Mouse (Mus musculus) neural tube, embryonic 12.5 days (tissue): ENCODE data around the gene Prdm16. TPM values are rescaled to one million over a fixed set of nuclear protein-coding genes. Genes with fewer than 3 reads are reported as not detected.

Experiments used
- ATAC-seq: fragments of 200-750 bp; cut with Nextera tagmentation; 2 replicates; pipeline ENCODE4 v1.8.0; 2017; ENCODE audit warnings: low read depth, mild to moderate bottlenecking, moderate TSS enrichment, moderate library complexity; ENCODE audit not compliant: low FRiP score
- H3K27ac ChIP-seq: fragments of 300-500 bp; sonication (generic); 2 replicates; pipeline ENCODE4 v1.5.1; 2016
- H3K27me3 ChIP-seq: fragments of 300-500 bp; sonication (generic); replicated peaks from 2 replicates; pipeline ENCODE4 v1.6.1; 2016; ENCODE audit warnings: mild to moderate bottlenecking
- H3K36me3 ChIP-seq: fragments of 300-500 bp; sonication (generic); 2 replicates; pipeline ENCODE4 v1.6.1; 2016; ENCODE audit warnings: mild to moderate bottlenecking
- H3K4me1 ChIP-seq: fragments of 300-500 bp; sonication (generic); 2 replicates; pipeline ENCODE4 v1.6.1; 2016
- H3K4me2 ChIP-seq: fragments of 300-500 bp; sonication (generic); replicated peaks from 2 replicates; pipeline ENCODE4 v1.6.1; 2016; ENCODE audit warnings: mild to moderate bottlenecking
- H3K4me3 ChIP-seq: fragments of 300-500 bp; sonication (generic); 2 replicates; pipeline ENCODE4 v1.5.1; 2016
- H3K9ac ChIP-seq: fragments of 300-500 bp; sonication (generic); 2 replicates; pipeline ENCODE4 v1.6.1; 2016; ENCODE audit warnings: mild to moderate bottlenecking
- H3K9me3 ChIP-seq: fragments of 300-500 bp; sonication (generic); 2 replicates; pipeline ENCODE4 v1.6.1; 2016; ENCODE audit warnings: mild to moderate bottlenecking
- WGBS: fragments of 180-500 bp; shearing (Covaris S2); methylation state at CpG from one replicate; pipeline ENCODE4 v1.1.7; 2016; 5-methylcytosine and 5-hydroxymethylcytosine counted together
- polyA plus RNA-seq: library from polyadenylated mRNA; unstranded; fragments of >200 nt; fragmentation: Nextera tagmentation; extraction: Ambion mirVana; gene quantifications from 2 replicates; pipeline ENCODE4 v1.2.1, GENCODE M21; 2016

Gene Prdm16
- polyA plus RNA-seq, 1 experiment from 2014 or later = 12.9 TPM

GRCm38 (mm10) chr4:154273000-154273399 is 363.7 kb downstream of the Prdm16 start:
- no peaks in the 10 kb centered on the region for H3K9me3 ChIP-seq
- H3K4me3 ChIP-seq = no peak overlapping the region
- ATAC-seq = no peak
- no peaks in the 10 kb centered on the region for H3K4me1 ChIP-seq
- WGBS = 65% methylated on average over 3 of the region's 3 CpGs
- H3K27ac ChIP-seq = no peak overlapping the region
- no peak overlapping the region for H3K9ac ChIP-seq
- H3K36me3 ChIP-seq = peaks cover 11% of the 10 kb centered on the region; the same call in 1 of the 2 replicates
- no peak overlapping the region for H3K4me2 ChIP-seq
- H3K27me3 ChIP-seq = no peaks in the 10 kb centered on the region

- H3K4me2 ChIP-seq = no peak overlapping the region
- H3K36me3 ChIP-seq = peaks cover 15% of the 10 kb centered on the region; the same call in 1 of the 2 replicates
Observed at GRCm38 (mm10) chr4:154269520-154269919, 367.2 kb downstream of the Prdm16 start.

GRCm38 (mm10) chr4:154267511-154267910 is 369.2 kb downstream of the Prdm16 start:
- no peak for ATAC-seq
- Histone ChIP-seq H3K4me3 (no peak overlapping the region), H3K36me3 (peaks cover 17% of the 10 kb centered on the region), H3K27me3 (no peaks in the 10 kb centered on the region), H3K9me3 (0 out of 2 replicates have a peak, but pooled peaks cover 6% of the 10 kb centered on the region), H3K4me2 (no peak overlapping the region), H3K27ac (no peak overlapping the region), H3K9ac (no peak overlapping the region), H3K4me1 (no peaks in the 10 kb centered on the region)
- 89% methylated on average over 6 of the region's 6 CpGs for WGBS

More at GRCm38 (mm10) chr4:154269520-154269919, 367.2 kb downstream of the Prdm16 start:
- Histone ChIP-seq H3K9ac (no peak overlapping the region), H3K27ac (no peak overlapping the region), H3K4me1 (no peaks in the 10 kb centered on the region), H3K27me3 (no peaks in the 10 kb centered on the region), H3K9me3 (no peaks in the 10 kb centered on the region), H3K4me3 (no peak overlapping the region)
- WGBS = 53% methylated on average over 10 of the region's 10 CpGs
- no peak for ATAC-seq

Other genes with a start within 250 kb of the Prdm16 start
- not detected in 2 replicates for gene Actrt2, start 31.0 kb upstream of the Prdm16 start, polyA plus RNA-seq
- 0.28 and 0.38 TPM in 2 replicates for gene Ttc34, start 200.6 kb upstream of the Prdm16 start, polyA plus RNA-seq
- gene Mmel1, start 232.7 kb upstream of the Prdm16 start, polyA plus RNA-seq = 0.23 and 0.26 TPM in 2 replicates